Mouse (Mus musculus): ENCODE measurements around the gene Svip. TPM values are rescaled to one million over a fixed set of nuclear protein-coding genes. Genes with fewer than 3 reads are reported as not detected.

The Svip gene
- polyA plus RNA-seq, 1 experiment = 24.8 TPM

DNA sequence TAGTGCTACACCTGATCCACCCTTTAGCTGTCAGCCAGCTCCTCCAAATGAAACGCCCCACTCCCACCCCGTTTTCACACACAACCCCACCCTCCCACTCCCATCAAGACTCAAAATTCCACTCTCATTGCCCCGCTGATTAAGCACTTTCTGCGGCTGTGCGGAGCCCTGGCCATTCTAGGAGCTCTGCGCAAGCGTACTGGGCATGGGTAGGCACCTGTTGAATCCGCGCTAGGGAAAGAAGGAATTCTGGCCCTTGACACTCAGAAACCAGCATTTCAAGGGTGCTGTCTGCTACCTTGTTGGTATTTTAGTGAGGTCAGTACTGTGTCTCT is 445 bp upstream of the Svip start:
- H3K4me3 ChIP-seq (replicated peaks) = peak overlapping the region; percentile 88
- H3K36me3 ChIP-seq (ENCODE audit: control insufficient read depth) = peaks cover 24% of the 10 kb centered on the region
- peaks cover 47% of the 10 kb centered on the region for H3K4me1 ChIP-seq (ENCODE audit: control insufficient read depth)
- H3K27me3 ChIP-seq (ENCODE audit: control insufficient read depth) = peaks cover 3% of the 10 kb centered on the region
- TF ChIP-seq GATA1 (IDR thresholded peaks at IDR 0.05; ENCODE audit: low read length) (no peak), TAL1 (IDR thresholded peaks at IDR 0.05; ENCODE audit: low read length) (no peak)
- H3K9me3 ChIP-seq (ENCODE audit: control insufficient read depth, low read length) = no peaks in the 10 kb centered on the region

DNA sequence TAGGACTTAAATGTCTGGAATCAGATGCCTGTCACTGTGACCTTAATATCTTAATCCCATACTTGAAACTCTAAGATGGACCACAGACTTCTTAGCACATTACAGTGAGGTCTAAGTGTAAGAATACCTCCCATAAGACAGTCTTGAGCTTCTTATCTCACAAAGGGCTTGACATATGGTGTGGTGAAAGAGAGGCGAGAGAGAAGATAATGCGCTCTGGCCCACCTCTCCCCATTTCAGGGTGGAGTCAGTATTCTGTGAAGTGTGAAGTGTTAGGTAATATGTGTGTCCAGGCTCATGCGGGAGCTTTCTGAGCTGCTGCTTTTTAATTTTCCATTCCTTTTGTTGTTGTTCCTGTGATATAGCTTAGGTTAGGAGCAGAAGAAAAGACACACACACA is 14.8 kb downstream of the Svip start:
- peak; percentile 86 for TF ChIP-seq GATA1 (IDR thresholded peaks at IDR 0.05; ENCODE audit: low read length)
- TF ChIP-seq TAL1 (IDR thresholded peaks at IDR 0.05; ENCODE audit: low read length) = peak; percentile 81
- no peaks in the 10 kb centered on the region for H3K27me3 ChIP-seq (ENCODE audit: control insufficient read depth)
- peak overlapping the region; percentile 32 for H3K4me3 ChIP-seq (replicated peaks)
- H3K9me3 ChIP-seq (ENCODE audit: control insufficient read depth, low read length) = no peaks in the 10 kb centered on the region
- peaks cover 24% of the 10 kb centered on the region for H3K36me3 ChIP-seq (ENCODE audit: control insufficient read depth)
- H3K4me1 ChIP-seq (ENCODE audit: control insufficient read depth) = peaks cover 54% of the 10 kb centered on the region

DNA sequence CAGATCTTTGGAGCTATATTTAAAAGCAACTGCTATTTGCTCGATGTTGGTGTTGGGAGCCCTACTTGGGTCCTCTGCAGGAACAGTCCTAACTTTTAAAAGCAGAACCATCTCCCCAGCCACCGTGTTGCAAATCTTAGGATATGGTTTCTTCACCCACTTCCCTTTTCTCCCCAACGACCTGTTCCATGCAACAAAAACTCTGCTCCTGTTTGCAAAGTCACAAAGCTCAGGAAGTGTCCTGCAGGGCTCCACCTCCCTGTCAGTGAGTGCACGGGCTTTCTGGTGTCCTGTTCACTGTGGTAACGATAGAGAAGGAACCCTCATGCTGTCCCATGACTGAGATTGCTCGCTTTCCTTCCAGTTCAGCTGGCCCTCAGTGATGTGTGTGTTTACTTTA is 18.9 kb downstream of the Svip start:
- Histone ChIP-seq H3K36me3 (ENCODE audit: control insufficient read depth) (no peaks in the 10 kb centered on the region; the same call in 1 of the 2 replicates), H3K27me3 (ENCODE audit: control insufficient read depth) (no peaks in the 10 kb centered on the region), H3K9me3 (ENCODE audit: control insufficient read depth, low read length) (no peaks in the 10 kb centered on the region), H3K4me3 (replicated peaks) (no peak overlapping the region), H3K4me1 (ENCODE audit: control insufficient read depth) (peaks cover 60% of the 10 kb centered on the region)
- no peak for TF ChIP-seq TAL1 (IDR thresholded peaks at IDR 0.05; ENCODE audit: low read length)
- TF ChIP-seq GATA1 (IDR thresholded peaks at IDR 0.05; ENCODE audit: low read length) = no peak

DNA sequence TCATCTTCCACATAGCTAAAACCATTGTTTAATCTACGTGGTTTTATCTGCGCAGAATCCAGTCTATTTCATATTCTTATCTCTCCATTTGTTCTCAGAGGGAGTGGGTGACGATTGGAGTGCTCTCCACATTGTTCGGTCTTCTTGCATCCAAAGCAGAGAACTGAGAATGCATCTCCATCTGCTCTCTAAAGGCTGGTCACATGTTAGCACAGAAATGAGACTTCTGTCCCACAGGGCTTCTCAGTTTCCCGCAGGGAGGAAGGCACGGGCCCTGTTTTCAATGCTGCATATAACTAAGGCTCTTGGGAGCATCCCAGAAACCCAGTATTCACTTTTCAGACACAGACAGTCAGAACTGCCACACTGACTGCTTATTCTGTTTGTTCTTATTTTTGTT is 20.1 kb downstream of the Svip start:
- Histone ChIP-seq H3K27me3 (ENCODE audit: control insufficient read depth) (no peaks in the 10 kb centered on the region), H3K4me3 (replicated peaks) (no peak overlapping the region), H3K9me3 (ENCODE audit: control insufficient read depth, low read length) (no peaks in the 10 kb centered on the region), H3K36me3 (ENCODE audit: control insufficient read depth) (no peaks in the 10 kb centered on the region; the same call in 1 of the 2 replicates), H3K4me1 (ENCODE audit: control insufficient read depth) (peaks cover 58% of the 10 kb centered on the region)
- TF ChIP-seq GATA1 (IDR thresholded peaks at IDR 0.05; ENCODE audit: low read length) = no peak
- no peak for TF ChIP-seq TAL1 (IDR thresholded peaks at IDR 0.05; ENCODE audit: low read length)

DNA sequence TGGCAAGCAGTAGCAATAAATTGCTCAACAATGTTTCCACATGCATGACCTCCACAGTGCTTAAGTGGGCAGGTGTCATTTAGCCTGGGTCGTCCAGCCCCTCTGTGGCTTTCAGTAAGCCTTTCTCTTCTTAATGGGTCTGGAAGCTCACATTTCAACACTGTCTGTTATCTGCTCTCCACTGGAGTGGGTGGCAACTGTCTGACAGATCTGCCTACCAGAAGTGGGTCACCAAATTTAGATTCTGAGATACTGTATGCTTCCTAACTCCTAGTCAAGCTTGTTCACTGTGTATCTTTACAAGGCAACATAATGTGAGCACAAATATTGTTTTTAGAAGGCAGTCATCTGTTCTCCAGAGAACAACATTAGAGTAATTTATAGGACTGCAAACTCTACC is 23.5 kb downstream of the Svip start:
- TF ChIP-seq TAL1 (IDR thresholded peaks at IDR 0.05; ENCODE audit: low read length) (no peak), GATA1 (IDR thresholded peaks at IDR 0.05; ENCODE audit: low read length) (no peak)
- Histone ChIP-seq H3K4me1 (ENCODE audit: control insufficient read depth) (peaks cover 39% of the 10 kb centered on the region), H3K4me3 (replicated peaks) (peak overlapping the region; percentile 8), H3K9me3 (ENCODE audit: control insufficient read depth, low read length) (no peaks in the 10 kb centered on the region), H3K27me3 (ENCODE audit: control insufficient read depth) (no peaks in the 10 kb centered on the region), H3K36me3 (ENCODE audit: control insufficient read depth) (no peaks in the 10 kb centered on the region)

DNA sequence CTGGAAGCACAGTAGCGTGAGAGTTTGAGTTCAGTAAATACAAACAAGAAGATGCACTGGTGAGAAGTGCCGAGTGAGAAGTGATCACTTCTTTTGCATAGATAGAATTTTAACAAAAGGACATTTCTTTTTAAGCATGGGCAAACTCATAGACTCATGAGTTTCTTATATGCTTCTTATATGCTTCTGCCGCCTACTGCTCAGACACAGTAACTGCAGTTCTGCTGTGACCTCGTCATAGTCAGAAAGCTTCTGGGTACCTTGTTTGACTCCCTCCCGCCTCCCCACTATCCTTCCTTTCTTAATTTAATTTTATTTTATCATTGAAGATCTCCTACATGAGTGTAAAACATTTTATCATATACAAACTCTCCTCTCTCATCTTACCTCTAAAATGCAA is 26.5 kb downstream of the Svip start:
- TF ChIP-seq TAL1 (IDR thresholded peaks at IDR 0.05; ENCODE audit: low read length) (no peak), GATA1 (IDR thresholded peaks at IDR 0.05; ENCODE audit: low read length) (no peak)
- H3K9me3 ChIP-seq (ENCODE audit: control insufficient read depth, low read length) = no peaks in the 10 kb centered on the region
- H3K36me3 ChIP-seq (ENCODE audit: control insufficient read depth) = no peaks in the 10 kb centered on the region
- peaks cover 41% of the 10 kb centered on the region for H3K4me1 ChIP-seq (ENCODE audit: control insufficient read depth)
- H3K27me3 ChIP-seq (ENCODE audit: control insufficient read depth) = no peaks in the 10 kb centered on the region
- no peak overlapping the region for H3K4me3 ChIP-seq (replicated peaks)

DNA sequence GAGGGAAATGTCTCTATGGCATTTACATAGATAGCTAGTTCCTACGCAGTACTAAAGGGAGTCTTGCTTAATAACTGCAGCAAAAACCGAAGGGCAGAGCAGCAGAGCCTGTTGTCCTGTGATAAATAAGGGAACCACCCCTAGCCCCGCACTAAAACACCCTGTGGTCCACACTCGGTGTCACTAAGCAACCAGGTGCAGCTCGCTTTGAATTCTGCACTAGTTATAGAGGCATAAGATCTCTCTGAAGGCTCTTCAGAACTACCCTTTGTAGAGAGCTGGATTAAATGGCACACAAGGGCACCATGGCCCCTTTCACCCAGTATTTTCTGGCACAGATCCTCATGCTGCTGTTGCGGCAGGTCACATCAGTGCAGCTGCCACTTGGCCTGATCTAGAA is 30.6 kb downstream of the Svip start:
- Histone ChIP-seq H3K27me3 (ENCODE audit: control insufficient read depth) (no peaks in the 10 kb centered on the region), H3K4me1 (ENCODE audit: control insufficient read depth) (peaks cover 13% of the 10 kb centered on the region), H3K4me3 (replicated peaks) (no peak overlapping the region), H3K9me3 (ENCODE audit: control insufficient read depth, low read length) (no peaks in the 10 kb centered on the region), H3K36me3 (ENCODE audit: control insufficient read depth) (no peaks in the 10 kb centered on the region)
- TF ChIP-seq TAL1 (IDR thresholded peaks at IDR 0.05; ENCODE audit: low read length) (no peak), GATA1 (IDR thresholded peaks at IDR 0.05; ENCODE audit: low read length) (no peak)

DNA sequence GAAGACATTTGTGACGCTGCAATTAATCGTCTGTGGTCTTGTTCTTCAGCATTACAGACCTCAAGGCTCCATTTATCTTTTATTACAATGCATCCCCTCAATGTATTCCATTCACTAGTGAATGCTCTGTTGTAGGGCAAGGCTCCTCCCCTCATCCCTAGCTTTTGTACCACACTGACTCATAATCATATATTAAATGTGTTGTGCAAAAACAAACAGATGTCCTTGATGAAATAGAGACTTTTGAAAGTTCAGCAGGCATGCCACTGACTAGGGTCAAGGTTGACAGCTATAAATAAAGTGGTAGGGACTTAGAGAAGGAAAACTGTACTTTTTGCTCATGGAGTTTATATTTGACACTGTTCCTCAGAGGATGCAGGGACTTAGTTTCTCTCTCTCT is 32.3 kb downstream of the Svip start:
- Histone ChIP-seq H3K9me3 (ENCODE audit: control insufficient read depth, low read length) (no peaks in the 10 kb centered on the region), H3K4me1 (ENCODE audit: control insufficient read depth) (peaks cover 7% of the 10 kb centered on the region), H3K4me3 (replicated peaks) (no peak overlapping the region), H3K36me3 (ENCODE audit: control insufficient read depth) (no peaks in the 10 kb centered on the region), H3K27me3 (ENCODE audit: control insufficient read depth) (no peaks in the 10 kb centered on the region)
- TF ChIP-seq TAL1 (IDR thresholded peaks at IDR 0.05; ENCODE audit: low read length) (no peak), GATA1 (IDR thresholded peaks at IDR 0.05; ENCODE audit: low read length) (no peak)

DNA sequence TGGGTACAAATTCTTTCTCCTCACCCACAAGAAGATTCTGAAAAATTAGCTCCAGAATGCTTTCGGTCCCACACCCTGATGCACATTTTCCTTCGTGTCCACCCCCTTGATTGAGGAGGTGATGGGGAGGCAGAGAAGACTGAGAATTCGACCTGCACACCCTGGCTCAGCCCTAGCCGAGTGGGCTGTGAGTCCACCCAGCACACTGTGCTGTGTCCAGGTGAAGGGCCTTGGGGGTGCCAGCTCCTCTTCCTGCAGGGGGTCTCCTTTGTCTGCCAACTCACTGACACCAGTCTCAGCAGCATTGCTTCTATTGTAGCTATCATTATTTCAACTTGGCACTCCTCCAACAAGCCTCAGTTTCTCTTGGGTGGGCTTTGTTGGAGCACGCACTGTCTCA is 32.7 kb downstream of the Svip start:
- Histone ChIP-seq H3K4me3 (replicated peaks) (no peak overlapping the region), H3K27me3 (ENCODE audit: control insufficient read depth) (no peaks in the 10 kb centered on the region), H3K9me3 (ENCODE audit: control insufficient read depth, low read length) (no peaks in the 10 kb centered on the region), H3K36me3 (ENCODE audit: control insufficient read depth) (no peaks in the 10 kb centered on the region), H3K4me1 (ENCODE audit: control insufficient read depth) (peaks cover 7% of the 10 kb centered on the region)
- TF ChIP-seq TAL1 (IDR thresholded peaks at IDR 0.05; ENCODE audit: low read length) (no peak), GATA1 (IDR thresholded peaks at IDR 0.05; ENCODE audit: low read length) (no peak)

DNA sequence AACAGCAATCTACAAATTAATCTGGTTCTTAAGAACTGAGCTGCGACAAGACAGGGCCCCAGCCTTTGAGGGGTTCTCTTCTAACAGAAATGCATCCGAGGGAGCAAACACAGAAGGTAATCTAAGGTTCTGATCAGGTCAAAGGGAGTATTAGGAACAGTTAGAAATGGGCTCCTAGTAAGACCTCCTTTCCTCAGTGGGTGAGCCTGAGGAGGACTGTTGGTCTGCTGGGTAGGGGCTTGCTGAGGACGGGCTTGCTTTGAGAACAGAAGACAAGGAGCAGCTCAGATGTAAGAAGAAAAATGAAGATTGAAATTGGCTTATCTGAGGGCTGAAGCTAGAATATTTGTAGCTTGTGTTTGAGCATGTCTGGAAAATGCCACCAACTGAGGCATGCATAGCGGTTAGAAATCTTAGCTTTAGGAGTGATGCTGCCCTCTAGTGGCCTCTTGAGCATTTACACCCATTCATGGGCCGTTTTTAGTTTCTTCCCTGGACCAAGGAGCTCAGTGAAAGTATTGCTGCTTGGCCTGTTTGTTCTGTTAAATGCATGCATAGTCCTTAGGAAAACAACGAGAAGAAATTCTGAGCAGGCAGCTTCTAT is 33.5 kb downstream of the Svip start:
- Histone ChIP-seq H3K9me3 (ENCODE audit: control insufficient read depth, low read length) (no peaks in the 10 kb centered on the region), H3K27me3 (ENCODE audit: control insufficient read depth) (no peaks in the 10 kb centered on the region), H3K4me3 (replicated peaks) (no peak overlapping the region), H3K36me3 (ENCODE audit: control insufficient read depth) (no peaks in the 10 kb centered on the region), H3K4me1 (ENCODE audit: control insufficient read depth) (peaks cover 7% of the 10 kb centered on the region)
- no peak for TF ChIP-seq TAL1 (IDR thresholded peaks at IDR 0.05; ENCODE audit: low read length)
- no peak for TF ChIP-seq GATA1 (IDR thresholded peaks at IDR 0.05; ENCODE audit: low read length)
